Mouse (Mus musculus) B cell, adult 2 months (primary cell): ENCODE results near the gene Pak6.

ENCODE experiments used
- DNase-seq, 2 experiments: peaks; one replicate each; pipeline ENCODE4 v3.0.0; 2022

Pak6 gene

GRCm38 (mm10) chr2:118730622-118730915, 67.5 kb downstream of the Pak6 start:
- DNase-seq, result peak; percentile 75 to 77

GRCm38 (mm10) chr2:118731981-118732380, 68.9 kb downstream of the Pak6 start:
- no peak for DNase-seq

GRCm38 (mm10) chr2:118733341-118733740, 70.2 kb downstream of the Pak6 start:
- no peak for DNase-seq

GRCm38 (mm10) chr2:118740341-118740740, 77.2 kb downstream of the Pak6 start:
- DNase-seq, result no peak

- DNase-seq, result no peak
Measured at GRCm38 (mm10) chr2:118741183-118741582, 78.1 kb downstream of the Pak6 start.

- peak; percentile 60 to 64 for DNase-seq
Measured at GRCm38 (mm10) chr2:118743261-118743943, 80.3 kb downstream of the Pak6 start.

GRCm38 (mm10) chr2:118744621-118745020, 81.5 kb downstream of the Pak6 start:
- DNase-seq, result no peak

GRCm38 (mm10) chr2:118745232-118745884, 82.3 kb downstream of the Pak6 start, which contains the start of gene Inafm2:
Gene Inafm2, plus strand, starts transcription at chr2:118745758.
- DNase-seq, result peak; percentile 86 to 87

- DNase-seq, result peak; percentile 59 to 61
Measured at GRCm38 (mm10) chr2:118745915-118746901, 83.1 kb downstream of the Pak6 start.

- DNase-seq, result no peak
Measured at GRCm38 (mm10) chr2:118747301-118747960, 84.3 kb downstream of the Pak6 start.
